Mouse (Mus musculus) olfactory bulb, adult 2 months (tissue): ENCODE data around the gene Snrnp200. TPM values are rescaled to one million over a fixed set of nuclear protein-coding genes. Genes with fewer than 3 reads are reported as not detected.

Experiments used
- H3K27ac ChIP-seq: fragments of 200-500 bp; 2 replicates; pipeline ENCODE4 v1.5.1; 2012; ENCODE audit warnings: low read depth, low read length; ENCODE audit not compliant: insufficient read depth
- H3K4me1 ChIP-seq: fragments of 200-500 bp; 2 replicates; pipeline ENCODE4 v1.6.1; 2012; ENCODE audit warnings: low read length; ENCODE audit not compliant: control insufficient read depth, insufficient read depth
- H3K4me3 ChIP-seq: fragments of 200-500 bp; 2 replicates; pipeline ENCODE4 v1.5.1; 2012; ENCODE audit warnings: mild to moderate bottlenecking, low read depth, low read length, moderate library complexity; ENCODE audit not compliant: insufficient read depth
- CTCF ChIP-seq: fragments of 200-500 bp; IDR thresholded peaks from 2 replicates; pipeline ENCODE4 v1.5.1; 2012; ENCODE audit warnings: low read depth, mild to moderate bottlenecking, low read length, moderate library complexity; ENCODE audit not compliant: insufficient read depth
- POLR2A ChIP-seq: fragments of 200-500 bp; IDR thresholded peaks from 2 replicates; pipeline ENCODE4 v1.6.1; 2012; ENCODE audit warnings: mild to moderate bottlenecking, low read depth, low read length, moderate library complexity; ENCODE audit not compliant: insufficient read depth
- WGBS: fragments of 180-500 bp; shearing (Covaris S2); methylation state at CpG from one replicate; pipeline ENCODE4 v1.1.7; 2018; 5-methylcytosine and 5-hydroxymethylcytosine counted together
- polyA plus RNA-seq: library from polyadenylated mRNA; stranded (reverse); fragments of >200 nt; gene quantifications from 2 replicates; pipeline ENCODE4 v1.2.4, GENCODE M21; 2012; ENCODE audit warnings: low replicate concordance; ENCODE audit not compliant: missing spikeins, insufficient read depth, insufficient read length

Gene Snrnp200
- polyA plus RNA-seq, 1 experiment, result 192 TPM

GRCm38 (mm10) chr2:127210701-127211100 lies 2.5 kb downstream of the Snrnp200 start:
- 93% methylated on average over 11 of the region's 11 CpGs for WGBS
- TF ChIP-seq CTCF, result no peak
- no peak for TF ChIP-seq POLR2A

GRCm38 (mm10) chr2:127217746-127218145 lies 9.6 kb downstream of the Snrnp200 start:
- Histone ChIP-seq H3K4me1 (no peaks in the 10 kb centered on the region), H3K27ac (no peak overlapping the region), H3K4me3 (no peak overlapping the region)
- WGBS, result 96% methylated on average over 5 of the region's 5 CpGs
- TF ChIP-seq POLR2A (no peak), CTCF (no peak)

More at GRCm38 (mm10) chr2:127210701-127211100, 2.5 kb downstream of the Snrnp200 start:
- Histone ChIP-seq H3K4me3 (no peak overlapping the region), H3K4me1 (peaks cover 3% of the 10 kb centered on the region; the same call in 1 of the 2 replicates), H3K27ac (no peak overlapping the region)

- no peak overlapping the region for H3K4me3 ChIP-seq
- TF ChIP-seq POLR2A (no peak), CTCF (no peak)
- 100% methylated on average over 3 of the region's 3 CpGs for WGBS
- no peaks in the 10 kb centered on the region for H3K4me1 ChIP-seq
- H3K27ac ChIP-seq, result no peak overlapping the region
These were observed 17.1 kb downstream of the Snrnp200 start for GRCm38 (mm10) chr2:127225261-127225660.

GRCm38 (mm10) chr2:127237897-127238610 lies 29.9 kb downstream of the Snrnp200 start:
- 95% methylated on average over 11 of the region's 11 CpGs for WGBS
- H3K4me3 ChIP-seq, result no peak overlapping the region
- no peak overlapping the region for H3K27ac ChIP-seq
- TF ChIP-seq CTCF (no peak), POLR2A (no peak)
- no peaks in the 10 kb centered on the region for H3K4me1 ChIP-seq

GRCm38 (mm10) chr2:127240065-127240464 lies 31.9 kb downstream of the Snrnp200 start:
- 94% methylated on average over 2 of the region's 2 CpGs for WGBS
- Histone ChIP-seq H3K4me1 (no peaks in the 10 kb centered on the region), H3K4me3 (no peak overlapping the region), H3K27ac (no peak overlapping the region)
- no peak for TF ChIP-seq POLR2A
- TF ChIP-seq CTCF, result no peak

GRCm38 (mm10) chr2:127247592-127248333 lies 39.6 kb downstream of the Snrnp200 start, which contains the start of the genes Ciao1 and Tmem127:
TSS of gene Ciao1 (minus strand) at chr2:127247816.
TSS of gene Tmem127 (plus strand) at chr2:127247908.
- Histone ChIP-seq H3K27ac (peak within 1 kb of the TSS; percentile 27; the same call in 1 of the 2 replicates), H3K4me1 (peaks cover 17% of the 10 kb centered on the region), H3K4me3 (peak within 1 kb of the TSS; percentile 85)
- under 1% methylated on average over 53 of the region's 53 CpGs for WGBS
- no peak for TF ChIP-seq CTCF
- TF ChIP-seq POLR2A, result peak; percentile 42

GRCm38 (mm10) chr2:127248334-127249004 lies 40.3 kb downstream of the Snrnp200 start:
- whole genome bisulfite sequencing, result under 1% methylated on average over 38 of the region's 39 CpGs
- Histone ChIP-seq H3K4me1 (peaks cover 17% of the 10 kb centered on the region), H3K27ac (no peak overlapping the region), H3K4me3 (peak overlapping the region; percentile 78)
- TF ChIP-seq CTCF, result no peak
- TF ChIP-seq POLR2A, result no peak

GRCm38 (mm10) chr2:127250291-127251008 lies 42.3 kb downstream of the Snrnp200 start:
- TF ChIP-seq CTCF (no peak), POLR2A (no peak)
- WGBS, result 86% methylated on average over 9 of the region's 9 CpGs
- Histone ChIP-seq H3K4me3 (no peak overlapping the region), H3K4me1 (peaks cover 17% of the 10 kb centered on the region), H3K27ac (no peak overlapping the region)
